Mouse (Mus musculus) kidney, adult 2 months (tissue): ENCODE results near the gene Gpx3. TPM values are rescaled to one million over a fixed set of nuclear protein-coding genes. Genes with fewer than 3 reads are reported as not detected.

ENCODE experiments used
- DNase-seq: peaks from one replicate; pipeline ENCODE4 v3.0.0; 2021
- H3K27ac ChIP-seq: fragments of 200-500 bp; 2 replicates; pipeline ENCODE4 v1.5.1; 2012; ENCODE audit warnings: low read depth, low read length, control low read depth, inconsistent platforms; ENCODE audit not compliant: insufficient read depth
- H3K27me3 ChIP-seq: fragments of 200-500 bp; replicated peaks from 2 replicates; pipeline ENCODE4 v1.6.1; 2012; ENCODE audit warnings: mild to moderate bottlenecking, moderate library complexity, low read length, inconsistent platforms; ENCODE audit not compliant: control insufficient read depth, insufficient read depth
- H3K36me3 ChIP-seq: fragments of 200-500 bp; 2 replicates; pipeline ENCODE4 v1.6.1; 2012; ENCODE audit warnings: mild to moderate bottlenecking, moderate library complexity, low read length, inconsistent platforms; ENCODE audit not compliant: control insufficient read depth, insufficient read depth
- H3K4me1 ChIP-seq: fragments of 200-500 bp; 2 replicates; pipeline ENCODE4 v1.6.1; 2011; ENCODE audit warnings: low read length; ENCODE audit not compliant: control insufficient read depth, insufficient read depth
- H3K4me3 ChIP-seq: fragments of 200-500 bp; 2 replicates; pipeline ENCODE4 v1.5.1; 2011; ENCODE audit warnings: mild to moderate bottlenecking, low read depth, low read length, control low read depth; ENCODE audit not compliant: insufficient read depth
- CTCF ChIP-seq: fragments of 200-500 bp; conservative IDR thresholded peaks from 2 replicates; pipeline ENCODE4 v1.5.1; 2011; ENCODE audit warnings: low read depth, mild to moderate bottlenecking, control low read depth, low read length, moderate library complexity, mixed read lengths; ENCODE audit not compliant: insufficient read depth, insufficient read length
- POLR2A ChIP-seq: fragments of 200-500 bp; IDR thresholded peaks from one replicate; pipeline ENCODE4 v1.6.1; 2011; ENCODE audit warnings: low read depth, low read length, control low read depth
- WGBS: fragments of 180-500 bp; shearing (Covaris S2); methylation state at CpG from one replicate; pipeline ENCODE4 v1.1.7; 2018; 5-methylcytosine and 5-hydroxymethylcytosine counted together
- polyA plus RNA-seq: library from polyadenylated mRNA; depleted of rRNA; stranded (reverse); fragments of >200 nt; gene quantifications from 2 replicates; pipeline ENCODE4 v1.2.3, GENCODE M21; 2012

The Gpx3 gene
- polyA plus RNA-seq, 1 experiment = 31,623 TPM

GRCm38 (mm10) chr11:54882671-54883070, 19.6 kb upstream of the Gpx3 start:
- no peak overlapping the region for H3K4me3 ChIP-seq
- peak; percentile 83 for DNase-seq
- H3K27me3 ChIP-seq = no peaks in the 10 kb centered on the region
- H3K36me3 ChIP-seq = no peaks in the 10 kb centered on the region
- TF ChIP-seq CTCF (peak; percentile 36; the same call in 1 of the 2 replicates), POLR2A (no peak)
- WGBS = 30% methylated on average over 8 of the region's 8 CpGs
- H3K4me1 ChIP-seq = peaks cover 35% of the 10 kb centered on the region
- H3K27ac ChIP-seq = peak overlapping the region; percentile 91

- TF ChIP-seq CTCF (no peak), POLR2A (no peak)
- Histone ChIP-seq H3K27ac (peak overlapping the region; percentile 82), H3K27me3 (no peaks in the 10 kb centered on the region), H3K4me1 (peaks cover 35% of the 10 kb centered on the region), H3K4me3 (no peak overlapping the region), H3K36me3 (no peaks in the 10 kb centered on the region)
- DNase-seq = peak; percentile 68
- WGBS = 58% methylated on average over 5 of the region's 5 CpGs
Measured at GRCm38 (mm10) chr11:54884197-54884828, 17.9 kb upstream of the Gpx3 start.

GRCm38 (mm10) chr11:54884937-54885336, 17.3 kb upstream of the Gpx3 start:
- peak; percentile 95 for DNase-seq
- H3K36me3 ChIP-seq = no peaks in the 10 kb centered on the region
- H3K4me3 ChIP-seq = no peak overlapping the region

GRCm38 (mm10) chr11:54885406-54885805, 16.8 kb upstream of the Gpx3 start:
- no peak for TF ChIP-seq CTCF
- TF ChIP-seq POLR2A = no peak
- peaks cover 30% of the 10 kb centered on the region for H3K4me1 ChIP-seq
- no peak for DNase-seq
- H3K27ac ChIP-seq = peak overlapping the region; percentile 72
- WGBS = 65% methylated on average over 2 of the region's 2 CpGs
- no peaks in the 10 kb centered on the region for H3K27me3 ChIP-seq
- no peak overlapping the region for H3K4me3 ChIP-seq
- no peaks in the 10 kb centered on the region for H3K36me3 ChIP-seq

More at GRCm38 (mm10) chr11:54884937-54885336, 17.3 kb upstream of the Gpx3 start:
- Histone ChIP-seq H3K27ac (peak overlapping the region; percentile 82), H3K27me3 (no peaks in the 10 kb centered on the region), H3K4me1 (peaks cover 34% of the 10 kb centered on the region)
- TF ChIP-seq CTCF (no peak), POLR2A (peak; percentile 6)
- 3% methylated on average over 5 of the region's 5 CpGs for WGBS

GRCm38 (mm10) chr11:54887927-54888326, 14.3 kb upstream of the Gpx3 start:
- Histone ChIP-seq H3K4me3 (no peak overlapping the region), H3K27me3 (no peaks in the 10 kb centered on the region), H3K27ac (no peak overlapping the region), H3K36me3 (no peaks in the 10 kb centered on the region), H3K4me1 (peaks cover 26% of the 10 kb centered on the region)
- no peak for DNase-seq
- TF ChIP-seq CTCF (no peak), POLR2A (no peak)
- 71% methylated on average over 6 of the region's 6 CpGs for WGBS

- H3K27me3 ChIP-seq = no peaks in the 10 kb centered on the region
- no peak for DNase-seq
- no peak overlapping the region for H3K4me3 ChIP-seq
- peak overlapping the region; percentile 80 for H3K27ac ChIP-seq
- no peak for TF ChIP-seq CTCF
- no peak for TF ChIP-seq POLR2A
- 86% methylated on average over 5 of the region's 5 CpGs for WGBS
- H3K4me1 ChIP-seq = peaks cover 11% of the 10 kb centered on the region; the same call in 1 of the 2 replicates
- no peaks in the 10 kb centered on the region for H3K36me3 ChIP-seq
Measured at GRCm38 (mm10) chr11:54891341-54891740, 10.9 kb upstream of the Gpx3 start.

GRCm38 (mm10) chr11:54892091-54892490, 10.2 kb upstream of the Gpx3 start:
- TF ChIP-seq CTCF = no peak
- no peak for TF ChIP-seq POLR2A
- 52% methylated on average over 7 of the region's 7 CpGs for WGBS
- peak overlapping the region; percentile 80 for H3K27ac ChIP-seq

More at GRCm38 (mm10) chr11:54892091-54892490, 10.2 kb upstream of the Gpx3 start:
- no peaks in the 10 kb centered on the region for H3K27me3 ChIP-seq
- peak; percentile 59 for DNase-seq
- no peak overlapping the region for H3K4me3 ChIP-seq
- no peaks in the 10 kb centered on the region for H3K36me3 ChIP-seq
- peaks cover 15% of the 10 kb centered on the region; the same call in 1 of the 2 replicates for H3K4me1 ChIP-seq
